Mouse (Mus musculus): ENCODE data around the gene Shisa5. TPM values are rescaled to one million over a fixed set of nuclear protein-coding genes. Genes with fewer than 3 reads are reported as not detected.

Shisa5 gene
- polyA plus RNA-seq, 1 experiment from 2014 or later = 122 TPM

DNA sequence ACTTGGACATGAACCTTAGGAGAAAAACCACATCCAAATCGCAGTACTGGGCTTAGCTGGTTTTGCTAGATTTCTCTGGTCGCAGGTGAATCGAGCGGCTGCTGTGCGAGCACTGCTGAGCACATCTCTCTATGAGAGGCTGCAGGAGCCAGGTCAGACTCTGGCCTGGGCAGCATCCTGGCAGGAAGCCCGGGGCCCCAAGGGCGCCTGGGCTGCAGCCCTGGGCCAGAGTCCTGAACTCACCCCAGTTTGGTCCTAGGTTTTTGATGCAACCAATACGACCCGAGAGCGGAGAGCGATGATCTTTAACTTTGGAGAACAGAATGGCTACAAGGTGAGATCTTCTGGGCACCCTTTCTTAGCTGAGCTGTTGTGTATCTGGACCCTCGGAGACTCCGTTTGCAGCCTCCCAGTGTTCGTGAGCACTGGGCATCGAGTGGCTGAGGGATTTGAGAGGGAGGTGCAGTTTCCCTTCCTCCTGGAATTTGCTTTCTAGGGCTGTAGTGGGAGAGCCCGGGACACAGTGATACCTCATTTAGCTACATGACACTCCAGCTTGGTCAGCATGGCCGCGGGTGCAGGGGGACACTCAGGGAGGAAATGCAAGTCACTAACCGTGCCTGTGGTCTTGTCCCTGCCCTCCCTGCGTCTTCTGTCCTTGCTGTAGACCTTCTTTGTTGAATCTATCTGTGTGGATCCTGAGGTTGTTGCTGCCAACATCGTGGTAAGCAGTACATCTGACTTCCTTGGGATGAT is 31.2 kb upstream of the Shisa5 start:
- ATAC-seq (replicated peaks; ENCODE audit: low FRiP score, low read depth) = no peak
- Histone ChIP-seq H3K4me2 (ENCODE audit: low read length) (no peak overlapping the region), H3K9ac (ENCODE audit: low read depth, low read length) (no peak overlapping the region), H3K4me1 (replicated peaks; ENCODE audit: insufficient read depth, low read length) (0 out of 2 replicates have a peak, but pooled peaks cover 6% of the 10 kb centered on the region), H3K36me3 (ENCODE audit: insufficient read depth, low read length) (no peaks in the 10 kb centered on the region), H3K4me3 (replicated peaks; ENCODE audit: low read depth, low read length) (no peak overlapping the region), H3K27ac (no peak overlapping the region), H3K27me3 (ENCODE audit: insufficient read depth, low read length) (no peaks in the 10 kb centered on the region), H3K9me3 (replicated peaks; ENCODE audit: low read length) (no peaks in the 10 kb centered on the region)
- 70% methylated on average over 21 of the region's 21 CpGs for WGBS
- no peak for DNase-seq (ENCODE audit: low spot score)
- TF ChIP-seq CTCF (IDR thresholded peaks at IDR 0.05; ENCODE audit: low read depth) = no peak

DNA sequence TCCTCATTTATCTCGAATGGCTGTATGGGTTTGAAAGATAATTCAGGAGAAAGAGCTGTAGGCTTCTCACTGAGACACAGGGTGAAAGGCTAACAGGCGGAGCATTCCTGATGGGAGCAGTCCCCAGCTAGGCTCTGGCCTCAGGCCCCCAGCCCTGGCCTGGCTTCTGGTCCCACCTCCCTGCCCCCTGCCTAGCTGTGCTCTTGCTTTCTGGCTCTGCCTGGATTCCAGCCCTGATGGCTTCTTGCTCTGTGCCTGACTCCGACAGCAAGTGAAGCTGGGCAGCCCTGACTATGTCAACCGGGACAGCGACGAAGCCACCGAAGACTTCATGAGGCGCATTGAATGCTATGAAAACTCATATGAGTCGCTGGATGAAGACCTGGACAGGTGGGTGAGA is 30.3 kb upstream of the Shisa5 start:
- H3K27ac ChIP-seq = no peak overlapping the region
- no peaks in the 10 kb centered on the region for H3K27me3 ChIP-seq (ENCODE audit: insufficient read depth, low read length)
- ATAC-seq (replicated peaks; ENCODE audit: low FRiP score, low read depth) (no peak), DNase-seq (ENCODE audit: low spot score) (no peak)
- WGBS = 89% methylated on average over 9 of the region's 9 CpGs
- no peak overlapping the region for H3K4me3 ChIP-seq (replicated peaks; ENCODE audit: low read depth, low read length)
- TF ChIP-seq CTCF (IDR thresholded peaks at IDR 0.05; ENCODE audit: low read depth) = no peak
- H3K9me3 ChIP-seq (replicated peaks; ENCODE audit: low read length) = no peaks in the 10 kb centered on the region
- 0 out of 2 replicates have a peak, but pooled peaks cover 6% of the 10 kb centered on the region for H3K4me1 ChIP-seq (replicated peaks; ENCODE audit: insufficient read depth, low read length)
- H3K36me3 ChIP-seq (ENCODE audit: insufficient read depth, low read length) = no peaks in the 10 kb centered on the region
- no peak overlapping the region for H3K4me2 ChIP-seq (ENCODE audit: low read length)
- H3K9ac ChIP-seq (ENCODE audit: low read depth, low read length) = no peak overlapping the region

DNA sequence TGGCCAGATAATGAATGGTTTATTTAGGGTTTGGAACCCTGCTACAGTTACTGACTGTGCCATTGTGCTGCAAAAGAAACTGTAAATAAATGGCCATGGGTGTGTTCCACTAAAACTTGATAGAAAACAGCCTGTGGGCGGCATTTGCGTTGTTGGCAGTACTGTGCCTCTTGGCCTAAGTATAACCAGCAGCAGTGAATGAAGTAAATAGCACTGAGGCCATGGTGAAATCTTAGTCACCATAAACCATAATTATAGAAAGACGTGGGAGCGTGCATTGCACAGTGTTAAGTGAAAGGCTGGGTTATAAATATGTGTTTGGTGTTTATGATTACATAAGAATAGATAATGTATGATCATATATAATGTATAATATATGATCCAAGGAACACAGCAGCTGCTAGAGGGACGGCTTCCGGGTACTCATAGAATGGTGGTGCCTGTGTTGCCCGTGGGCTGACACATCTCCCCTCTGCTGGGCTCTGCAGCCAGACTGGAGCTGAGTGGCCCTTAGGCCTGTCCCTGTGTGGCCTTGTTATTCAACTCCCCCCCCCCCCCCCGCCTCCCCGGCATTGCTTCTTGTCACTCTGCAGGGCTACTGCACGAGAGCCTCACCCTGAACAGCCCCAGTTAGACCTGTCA is 29.2 kb upstream of the Shisa5 start:
- 66% methylated on average over 10 of the region's 10 CpGs for WGBS
- H3K36me3 ChIP-seq (ENCODE audit: insufficient read depth, low read length) = no peaks in the 10 kb centered on the region
- no peak for ATAC-seq (replicated peaks; ENCODE audit: low FRiP score, low read depth)

DNA sequence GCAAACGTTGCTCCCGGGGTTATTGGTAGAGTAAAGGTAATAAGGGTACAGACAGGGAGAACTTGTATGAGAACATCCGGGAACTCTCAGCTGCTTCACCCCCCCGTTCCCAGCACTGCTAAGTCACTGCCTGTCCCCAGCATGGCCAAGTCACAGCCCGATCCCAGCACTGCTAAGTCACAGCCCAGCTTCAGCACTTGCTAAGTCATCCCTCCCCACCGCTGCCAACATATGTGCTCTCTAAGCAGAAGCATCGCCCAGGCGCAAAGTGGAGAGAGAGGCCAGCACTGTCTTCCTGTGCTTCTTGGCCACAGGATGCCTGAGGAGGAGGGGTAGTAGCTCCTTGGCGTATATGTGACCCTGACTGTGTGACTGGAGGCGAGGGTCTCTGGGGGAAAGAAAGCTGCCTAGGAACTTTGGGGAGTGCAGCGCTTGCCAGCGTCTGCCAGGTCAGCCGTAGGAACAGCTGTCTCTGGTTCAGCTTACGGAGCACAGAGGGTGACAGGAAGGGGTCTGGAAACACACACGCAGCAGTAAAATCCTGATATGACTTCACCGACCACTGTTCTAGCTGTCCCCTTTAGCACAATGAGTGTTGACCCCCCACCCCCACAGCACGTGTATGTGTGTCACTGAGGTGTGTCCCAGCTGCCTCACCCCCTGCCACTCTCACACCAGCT is 28.6 kb upstream of the Shisa5 start:
- Histone ChIP-seq H3K27ac (no peak overlapping the region), H3K9ac (ENCODE audit: low read depth, low read length) (no peak overlapping the region), H3K9me3 (replicated peaks; ENCODE audit: low read length) (no peaks in the 10 kb centered on the region), H3K4me1 (replicated peaks; ENCODE audit: insufficient read depth, low read length) (0 out of 2 replicates have a peak, but pooled peaks cover 6% of the 10 kb centered on the region), H3K4me2 (ENCODE audit: low read length) (no peak overlapping the region), H3K27me3 (ENCODE audit: insufficient read depth, low read length) (no peaks in the 10 kb centered on the region), H3K36me3 (ENCODE audit: insufficient read depth, low read length) (no peaks in the 10 kb centered on the region), H3K4me3 (replicated peaks; ENCODE audit: low read depth, low read length) (no peak overlapping the region)
- DNase-seq (ENCODE audit: low spot score) = peak; percentile 52
- WGBS = 28% methylated on average over 17 of the region's 17 CpGs
- TF ChIP-seq CTCF (IDR thresholded peaks at IDR 0.05; ENCODE audit: low read depth) = no peak
- ATAC-seq (replicated peaks; ENCODE audit: low FRiP score, low read depth) = peak; percentile 35

More for the DNA sequence above, 29.2 kb upstream of the Shisa5 start:
- DNase-seq (ENCODE audit: low spot score) = no peak
- H3K4me3 ChIP-seq (replicated peaks; ENCODE audit: low read depth, low read length) = no peak overlapping the region
- H3K9me3 ChIP-seq (replicated peaks; ENCODE audit: low read length) = no peaks in the 10 kb centered on the region
- no peak overlapping the region for H3K4me2 ChIP-seq (ENCODE audit: low read length)
- 0 out of 2 replicates have a peak, but pooled peaks cover 6% of the 10 kb centered on the region for H3K4me1 ChIP-seq (replicated peaks; ENCODE audit: insufficient read depth, low read length)
- no peak for TF ChIP-seq CTCF (IDR thresholded peaks at IDR 0.05; ENCODE audit: low read depth)
- no peak overlapping the region for H3K27ac ChIP-seq
- no peaks in the 10 kb centered on the region for H3K27me3 ChIP-seq (ENCODE audit: insufficient read depth, low read length)
- no peak overlapping the region for H3K9ac ChIP-seq (ENCODE audit: low read depth, low read length)

DNA sequence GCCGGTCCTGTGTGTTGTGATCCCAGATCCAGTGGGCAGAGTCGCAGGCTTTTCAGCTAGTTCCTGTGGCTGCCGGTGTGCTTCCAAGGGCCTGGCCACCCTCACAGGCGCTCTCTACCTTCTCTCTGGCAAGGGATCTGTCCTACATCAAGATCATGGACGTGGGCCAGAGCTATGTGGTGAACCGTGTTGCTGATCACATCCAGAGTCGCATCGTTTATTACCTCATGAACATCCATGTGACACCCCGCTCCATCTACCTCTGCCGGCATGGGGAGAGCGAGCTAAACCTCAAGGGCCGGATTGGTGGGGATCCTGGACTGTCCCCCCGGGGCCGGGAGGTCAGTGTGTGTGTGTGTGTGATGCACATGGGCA is 28.1 kb upstream of the Shisa5 start:
- H3K27me3 ChIP-seq (ENCODE audit: insufficient read depth, low read length) = no peaks in the 10 kb centered on the region
- no peak overlapping the region for H3K4me3 ChIP-seq (replicated peaks; ENCODE audit: low read depth, low read length)
- no peak overlapping the region for H3K4me2 ChIP-seq (ENCODE audit: low read length)
- ATAC-seq (replicated peaks; ENCODE audit: low FRiP score, low read depth) (no peak), DNase-seq (ENCODE audit: low spot score) (no peak)
- H3K4me1 ChIP-seq (replicated peaks; ENCODE audit: insufficient read depth, low read length) = 0 out of 2 replicates have a peak, but pooled peaks cover 6% of the 10 kb centered on the region
- TF ChIP-seq CTCF (IDR thresholded peaks at IDR 0.05; ENCODE audit: low read depth) = no peak
- H3K9me3 ChIP-seq (replicated peaks; ENCODE audit: low read length) = no peaks in the 10 kb centered on the region
- H3K9ac ChIP-seq (ENCODE audit: low read depth, low read length) = no peak overlapping the region
- 75% methylated on average over 14 of the region's 14 CpGs for WGBS
- H3K36me3 ChIP-seq (ENCODE audit: insufficient read depth, low read length) = no peaks in the 10 kb centered on the region
- no peak overlapping the region for H3K27ac ChIP-seq

DNA sequence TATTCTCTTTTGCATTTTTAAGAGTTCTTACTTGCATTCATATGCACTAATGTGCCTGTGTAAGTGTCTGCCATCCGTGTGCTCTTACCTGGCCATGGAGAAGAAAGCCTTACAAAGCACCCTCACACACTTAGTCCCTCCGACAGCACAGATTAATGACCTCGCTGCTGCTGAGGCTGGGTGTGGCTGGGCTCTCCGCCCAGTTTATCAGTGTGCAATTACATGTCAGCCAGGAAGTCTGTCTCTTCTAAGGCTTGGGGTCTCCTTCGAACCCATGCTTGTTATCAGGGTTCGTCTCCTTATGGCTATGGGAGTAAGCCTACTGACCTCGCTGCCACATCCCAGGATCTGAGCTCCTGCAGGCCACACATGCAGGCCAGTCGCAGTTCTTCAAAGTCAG is 23.0 kb upstream of the Shisa5 start:
- no peak overlapping the region for H3K27ac ChIP-seq
- DNase-seq (ENCODE audit: low spot score) (no peak), ATAC-seq (replicated peaks; ENCODE audit: low FRiP score, low read depth) (no peak)
- no peaks in the 10 kb centered on the region for H3K27me3 ChIP-seq (ENCODE audit: insufficient read depth, low read length)
- no peak overlapping the region for H3K4me3 ChIP-seq (replicated peaks; ENCODE audit: low read depth, low read length)
- H3K36me3 ChIP-seq (ENCODE audit: insufficient read depth, low read length) = no peaks in the 10 kb centered on the region
- TF ChIP-seq CTCF (IDR thresholded peaks at IDR 0.05; ENCODE audit: low read depth) = no peak
- H3K4me1 ChIP-seq (replicated peaks; ENCODE audit: insufficient read depth, low read length) = no peaks in the 10 kb centered on the region
- WGBS = 54% methylated on average over 8 of the region's 8 CpGs
- no peaks in the 10 kb centered on the region for H3K9me3 ChIP-seq (replicated peaks; ENCODE audit: low read length)
- no peak overlapping the region for H3K9ac ChIP-seq (ENCODE audit: low read depth, low read length)
- H3K4me2 ChIP-seq (ENCODE audit: low read length) = no peak overlapping the region
